Mouse (Mus musculus) thymus, adult 2 months (tissue): Measurements from ENCODE around the gene Sytl3. TPM values are rescaled to one million over a fixed set of nuclear protein-coding genes. Genes with fewer than 3 reads are reported as not detected.

Source experiments
- DNase-seq: peaks from one replicate; pipeline ENCODE4 v3.0.0; 2021
- H3K27ac ChIP-seq: fragments of 200-500 bp; 2 replicates; pipeline ENCODE4 v1.5.1; 2012; ENCODE audit warnings: low read length, control low read depth; ENCODE audit not compliant: control insufficient read depth, insufficient read depth
- H3K27me3 ChIP-seq: fragments of 200-500 bp; 2 replicates; pipeline ENCODE4 v1.6.1; 2012; ENCODE audit warnings: mild to moderate bottlenecking, low read length, moderate library complexity, mixed read lengths; ENCODE audit not compliant: control insufficient read depth, insufficient read depth
- H3K36me3 ChIP-seq: fragments of 200-500 bp; 2 replicates; pipeline ENCODE4 v1.6.1; 2012; ENCODE audit warnings: mild to moderate bottlenecking, low read length, moderate library complexity; ENCODE audit not compliant: control insufficient read depth, insufficient read depth
- H3K4me1 ChIP-seq: fragments of 200-500 bp; replicated peaks from 2 replicates; pipeline ENCODE4 v1.6.1; 2012; ENCODE audit warnings: low read length; ENCODE audit not compliant: control insufficient read depth, insufficient read depth
- H3K4me3 ChIP-seq: fragments of 200-500 bp; 2 replicates; pipeline ENCODE4 v1.5.1; 2012; ENCODE audit warnings: mild to moderate bottlenecking, low read length, control low read depth, moderate library complexity; ENCODE audit not compliant: control insufficient read depth, insufficient read depth
- CTCF ChIP-seq: fragments of 200-500 bp; IDR thresholded peaks from 2 replicates; pipeline ENCODE4 v1.5.1; 2012; ENCODE audit warnings: mild to moderate bottlenecking, control low read depth, low read length, moderate library complexity, borderline replicate concordance; ENCODE audit not compliant: control insufficient read depth, poor library complexity, insufficient read depth; ENCODE audit errors: extremely low read depth
- POLR2A ChIP-seq: fragments of 200-500 bp; IDR thresholded peaks from 2 replicates; pipeline ENCODE4 v1.6.1; 2012; ENCODE audit warnings: mild to moderate bottlenecking, low read length, control low read depth, moderate library complexity; ENCODE audit not compliant: control insufficient read depth, poor library complexity, insufficient read depth; ENCODE audit errors: extremely low read depth
- WGBS: fragments of 180-500 bp; shearing (Covaris S2); methylation state at CpG from one replicate; pipeline ENCODE4 v1.1.7; 2018; 5-methylcytosine and 5-hydroxymethylcytosine counted together
- polyA plus RNA-seq: library from polyadenylated mRNA; depleted of rRNA; stranded (reverse); fragments of >200 nt; gene quantifications from 2 replicates; pipeline ENCODE4 v1.2.3, GENCODE M21; 2012

Gene Sytl3
- polyA plus RNA-seq, 1 experiment = 40.1 TPM

- DNase-seq = no peak
- 93% methylated on average over 8 of the region's 8 CpGs for WGBS
Observed at GRCm38 (mm10) chr17:6755873-6756272, 97.0 kb downstream of the Sytl3 start.

GRCm38 (mm10) chr17:6757902-6758301, 99.0 kb downstream of the Sytl3 start:
- TF ChIP-seq POLR2A (no peak), CTCF (no peak)
- H3K4me3 ChIP-seq = no peak overlapping the region
- no peak overlapping the region for H3K27ac ChIP-seq
- 99% methylated on average over 16 of the region's 16 CpGs for WGBS
- H3K27me3 ChIP-seq = no peaks in the 10 kb centered on the region
- DNase-seq = no peak
- no peaks in the 10 kb centered on the region for H3K4me1 ChIP-seq
- H3K36me3 ChIP-seq = peaks cover 65% of the 10 kb centered on the region

More at GRCm38 (mm10) chr17:6755873-6756272, 97.0 kb downstream of the Sytl3 start:
- TF ChIP-seq POLR2A = no peak
- no peak for TF ChIP-seq CTCF
- Histone ChIP-seq H3K4me3 (no peak overlapping the region), H3K36me3 (peaks cover 85% of the 10 kb centered on the region), H3K27me3 (no peaks in the 10 kb centered on the region), H3K4me1 (no peaks in the 10 kb centered on the region), H3K27ac (no peak overlapping the region)

GRCm38 (mm10) chr17:6758845-6759244, 100.0 kb downstream of the Sytl3 start:
- no peak for DNase-seq
- 93% methylated on average over 8 of the region's 8 CpGs for WGBS
- Histone ChIP-seq H3K4me1 (no peaks in the 10 kb centered on the region), H3K27ac (no peak overlapping the region), H3K36me3 (peaks cover 56% of the 10 kb centered on the region), H3K27me3 (no peaks in the 10 kb centered on the region), H3K4me3 (no peak overlapping the region)
- TF ChIP-seq POLR2A (no peak), CTCF (no peak)

GRCm38 (mm10) chr17:6759717-6760292, 100.9 kb downstream of the Sytl3 start:
- peaks cover 47% of the 10 kb centered on the region for H3K36me3 ChIP-seq
- peaks cover under 1% of the 10 kb centered on the region for H3K4me1 ChIP-seq
- TF ChIP-seq POLR2A (no peak), CTCF (no peak)
- no peak for DNase-seq
- H3K4me3 ChIP-seq = no peak overlapping the region
- 88% methylated on average over 9 of the region's 9 CpGs for WGBS
- no peaks in the 10 kb centered on the region for H3K27me3 ChIP-seq
- H3K27ac ChIP-seq = no peak overlapping the region

GRCm38 (mm10) chr17:6763513-6764226, 104.8 kb downstream of the Sytl3 start:
- 88% methylated on average over 7 of the region's 7 CpGs for WGBS
- H3K27me3 ChIP-seq = no peaks in the 10 kb centered on the region
- peaks cover 10% of the 10 kb centered on the region for H3K36me3 ChIP-seq
- H3K4me3 ChIP-seq = no peak overlapping the region
- H3K4me1 ChIP-seq = peaks cover 21% of the 10 kb centered on the region
- no peak overlapping the region for H3K27ac ChIP-seq
- DNase-seq = no peak
- TF ChIP-seq POLR2A (no peak), CTCF (no peak)

- 89% methylated on average over 7 of the region's 7 CpGs for whole genome bisulfite sequencing
Observed at GRCm38 (mm10) chr17:6764227-6764593, 105.3 kb downstream of the Sytl3 start.

More at GRCm38 (mm10) chr17:6764227-6764593, 105.3 kb downstream of the Sytl3 start:
- no peak for DNase-seq
- Histone ChIP-seq H3K36me3 (peaks cover 4% of the 10 kb centered on the region), H3K27ac (no peak overlapping the region), H3K4me3 (no peak overlapping the region), H3K27me3 (no peaks in the 10 kb centered on the region), H3K4me1 (peaks cover 23% of the 10 kb centered on the region)
- TF ChIP-seq CTCF (no peak), POLR2A (no peak)
